Mouse (Mus musculus) spleen, adult 2 months (tissue): ENCODE data around the gene Itpkc.

Source experiments
- CTCF ChIP-seq: fragments of 200-500 bp; IDR thresholded peaks from 2 replicates; pipeline ENCODE4 v1.5.1; 2011; ENCODE audit warnings: mild to moderate bottlenecking, inconsistent platforms; ENCODE audit not compliant: insufficient read depth, insufficient read length, insufficient replicate concordance; ENCODE audit errors: extremely low read depth
- POLR2A ChIP-seq: fragments of 200-500 bp; IDR thresholded peaks from 2 replicates; pipeline ENCODE4 v1.6.1; 2011; ENCODE audit warnings: low read depth, low read length, inconsistent platforms

DNA sequence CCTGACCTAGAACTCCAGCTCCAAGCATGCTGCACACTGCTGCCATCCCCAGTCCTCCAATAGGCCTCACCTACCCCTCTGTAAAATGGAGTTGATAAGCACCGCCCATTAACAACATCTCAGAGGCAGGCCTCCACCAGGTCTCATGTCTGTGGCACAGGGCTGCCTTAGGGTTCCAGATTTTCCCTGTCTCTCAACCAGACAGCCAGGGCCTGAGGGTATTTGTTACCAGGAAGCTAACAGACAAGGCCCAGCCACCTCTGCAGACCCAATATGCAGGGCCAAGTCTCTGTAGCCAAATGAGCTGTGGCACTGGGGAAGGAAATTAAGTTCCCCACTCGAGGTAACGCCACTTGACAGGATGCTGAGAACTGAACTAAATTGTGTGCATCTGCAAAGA, 67.5 kb downstream of the Itpkc start:
- TF ChIP-seq POLR2A (no peak), CTCF (no peak)
